Mouse (Mus musculus) adrenal gland, adult 8-10 months (tissue): ENCODE measurements around the gene Rad9a. TPM values are rescaled to one million over a fixed set of nuclear protein-coding genes. Genes with fewer than 3 reads are reported as not detected.
"Not testable (repeated sequence)": the region's sequence is repeated elsewhere in the genome, so short reads cannot be mapped to it uniquely, and the experiment has no call there.

Source experiments
- DNase-seq: peaks from one replicate; pipeline ENCODE4 v3.0.0; 2022
- total RNA-seq, 4 experiments: library from RNA; stranded (reverse); gene quantifications; 2 replicates each; pipeline ENCODE4 v1.2.4; 2022

Rad9a gene
- 10 to 100 TPM in 3 of 4 experiments, 1 to 10 TPM in 1; 8.7 to 14.3 (median 11.9) TPM for total RNA-seq

DNA sequence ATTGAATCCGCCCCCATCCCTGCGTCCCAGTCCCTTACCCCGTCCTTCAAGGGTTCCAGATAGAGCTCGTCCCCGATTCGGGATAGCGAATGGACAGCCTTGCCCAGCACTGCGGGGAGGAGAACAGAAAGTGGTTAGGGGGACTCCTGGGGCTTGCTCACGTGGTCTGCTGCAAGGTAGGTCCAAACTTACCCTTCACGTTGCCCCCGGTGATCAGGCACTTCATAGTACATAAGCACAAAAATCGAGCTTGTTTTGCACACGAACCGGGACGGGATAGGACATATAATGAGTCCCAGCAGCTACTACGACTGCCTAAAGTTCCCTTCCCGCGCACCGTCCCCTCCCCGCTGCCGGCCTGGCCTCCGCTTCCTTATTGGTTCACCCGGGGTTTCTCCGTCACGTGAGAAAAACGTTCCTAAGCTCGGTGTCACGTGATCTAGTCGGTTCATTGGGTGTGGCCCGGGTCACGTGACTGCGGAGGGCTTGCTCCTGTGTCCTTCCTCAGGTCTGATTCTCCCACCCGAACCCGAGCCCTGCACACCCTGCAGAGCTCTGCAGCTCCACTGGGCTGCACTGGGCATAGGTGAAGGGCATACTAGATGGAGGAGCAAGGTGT is at the start of gene Rad9a:
Rad9a (minus strand) TSS at position 372 of the 619 bp plus-strand sequence.
- DNase-seq, result peak; percentile 95

DNA sequence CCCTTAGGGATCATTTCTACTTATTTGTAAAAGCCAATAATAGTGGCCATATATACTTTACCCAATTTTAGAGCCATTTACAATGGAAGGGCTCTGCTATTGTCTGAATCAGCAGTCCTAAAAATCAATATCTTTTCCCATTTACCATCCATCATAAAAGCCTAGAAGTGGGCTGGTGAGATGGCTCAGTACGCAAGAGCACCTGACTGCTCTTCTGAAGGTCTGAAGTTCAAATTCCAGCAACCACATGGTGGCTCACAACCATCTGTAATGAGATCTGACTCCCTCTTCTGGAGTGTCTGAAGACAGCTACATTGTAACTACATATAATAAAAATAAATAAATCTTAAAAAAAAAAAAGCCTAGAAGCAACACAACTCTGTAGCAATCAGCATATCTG is 47.2 kb upstream of the Rad9a start:
- DNase-seq, result not testable (repeated sequence)

DNA sequence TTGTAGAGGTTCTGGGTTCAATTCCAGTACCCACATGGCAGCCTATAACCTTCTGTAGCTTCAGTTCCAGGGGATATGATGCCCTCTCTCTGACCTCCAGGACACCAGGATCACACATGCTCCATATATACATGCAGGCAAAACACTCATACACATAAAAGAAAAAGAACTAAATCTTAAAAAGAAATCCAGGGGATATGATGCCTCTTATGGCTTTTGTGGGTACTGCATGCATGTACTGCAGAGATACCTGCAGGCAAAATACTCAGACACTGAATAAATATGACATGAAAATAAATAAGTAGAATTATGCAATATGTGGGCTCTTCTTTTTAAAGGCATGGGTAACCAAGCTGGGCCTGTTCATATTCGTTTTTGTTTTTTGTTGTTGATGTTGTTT is 45.5 kb upstream of the Rad9a start:
- DNase-seq, result no peak

DNA sequence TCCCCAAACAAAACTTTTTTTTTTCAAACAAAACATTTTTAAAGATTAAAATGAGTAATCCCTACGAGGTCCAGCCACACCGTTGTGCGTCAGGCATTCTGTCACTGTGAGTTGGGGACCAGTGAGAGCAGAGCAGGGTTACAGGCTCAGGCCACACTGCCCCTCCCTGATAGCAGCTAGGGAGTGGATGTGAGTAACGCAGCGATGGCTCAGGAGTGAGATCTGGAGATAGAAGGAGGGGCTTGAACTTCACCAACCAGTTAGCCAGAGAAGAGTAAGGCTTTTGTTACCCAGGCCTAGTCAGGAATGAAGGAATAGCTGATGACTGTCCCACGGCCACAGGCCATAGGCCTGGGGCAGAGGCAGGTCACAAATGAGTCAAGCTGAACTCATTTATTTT is 43.3 kb upstream of the Rad9a start:
- DNase-seq, result no peak

DNA sequence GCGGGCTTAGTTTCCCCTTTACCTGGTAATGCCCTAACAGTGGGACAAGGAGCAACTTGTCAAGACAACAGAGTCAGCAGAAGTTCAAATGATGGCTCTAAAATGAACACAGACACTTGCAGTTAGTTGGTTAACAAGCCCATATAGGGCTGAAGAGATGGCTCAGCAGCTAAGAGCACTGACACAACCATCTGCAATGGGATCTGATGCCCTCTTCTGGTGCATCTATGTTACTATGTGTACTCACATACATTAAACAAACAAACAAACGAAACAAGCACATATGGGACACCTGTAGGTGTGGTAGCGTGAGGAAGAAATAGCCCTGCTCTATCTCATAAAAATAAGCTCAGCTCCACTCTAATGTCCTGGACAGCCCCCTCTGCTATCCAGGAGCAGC is 41.0 kb upstream of the Rad9a start:
- DNase-seq, result no peak

DNA sequence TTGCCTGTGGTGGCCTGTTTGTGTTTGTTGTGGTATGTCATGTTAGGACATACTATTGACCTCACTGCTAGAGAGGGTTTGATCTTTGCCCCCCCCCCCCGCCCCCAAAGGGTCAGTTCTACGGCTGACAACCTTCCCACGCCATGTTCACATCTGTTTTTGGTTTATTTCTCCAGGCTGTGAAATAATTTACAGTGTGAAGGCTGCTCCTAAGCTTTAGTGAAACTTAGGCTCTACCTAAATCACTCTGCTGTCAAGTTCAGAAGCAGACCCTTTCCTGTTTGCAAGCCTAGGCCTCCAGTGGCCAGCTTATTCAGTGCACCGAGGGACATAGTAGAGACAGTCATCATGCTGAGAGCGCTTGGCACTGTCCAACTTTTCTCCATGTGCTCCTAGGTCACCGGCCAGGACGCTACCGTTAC is 38.8 kb upstream of the Rad9a start:
- no peak for DNase-seq

DNA sequence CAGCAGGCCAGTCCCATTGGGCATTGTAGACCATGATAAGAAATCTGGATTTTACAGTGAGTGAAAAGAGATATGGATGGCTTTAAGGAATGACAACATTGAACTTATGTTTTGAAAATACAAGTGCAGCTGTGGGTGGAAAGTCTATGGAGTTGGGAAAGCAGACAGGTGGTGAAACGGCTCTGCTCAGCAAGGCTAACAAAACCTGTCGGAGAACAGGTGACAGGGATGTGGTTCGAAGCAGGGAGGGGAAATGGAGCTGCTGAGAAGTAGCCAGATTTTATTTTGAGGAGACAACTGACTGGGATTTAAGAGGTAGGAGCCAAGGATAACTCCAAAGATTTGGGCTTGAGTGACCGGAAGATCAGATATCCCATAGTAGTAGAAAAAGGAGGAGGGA is 33.1 kb upstream of the Rad9a start:
- no peak for DNase-seq

DNA sequence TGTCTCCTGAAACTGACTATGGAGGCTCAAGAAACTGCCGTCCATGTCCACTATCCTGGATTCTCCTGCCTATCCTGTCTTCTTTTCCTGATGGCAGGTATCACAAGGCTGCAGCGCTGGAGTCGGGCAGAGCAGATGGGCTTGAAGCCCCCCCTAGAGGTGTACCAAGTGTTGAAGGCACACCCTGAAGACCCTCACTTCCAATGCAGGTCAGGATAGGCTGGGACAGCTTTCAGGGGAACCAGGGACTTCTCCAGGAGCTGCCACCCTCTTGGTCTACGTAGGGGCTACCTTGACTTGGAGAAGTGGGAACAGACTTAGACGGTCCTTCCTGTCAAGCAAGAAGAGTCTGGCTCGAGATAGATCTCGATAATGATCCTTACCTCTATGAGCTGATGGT is 31.2 kb upstream of the Rad9a start:
- DNase-seq, result no peak

DNA sequence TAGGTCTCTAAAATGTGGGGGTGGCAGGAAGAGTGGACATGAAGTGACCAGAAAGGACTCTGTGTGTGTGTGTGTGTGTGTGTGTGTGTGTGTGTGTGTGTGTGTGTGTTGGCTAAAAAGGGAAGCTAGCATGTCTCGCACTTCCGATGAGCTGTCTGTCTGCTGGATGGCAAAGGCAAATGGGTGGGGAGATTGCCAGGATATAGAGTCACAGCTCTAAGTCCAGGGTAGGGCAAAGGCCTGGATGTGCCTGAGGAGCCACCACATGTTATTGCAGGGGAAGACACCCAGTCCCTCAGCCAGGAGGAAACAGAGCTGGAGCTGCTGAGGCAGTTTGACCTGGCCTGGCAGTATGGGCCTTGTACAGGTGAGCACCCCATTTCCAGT is 30.7 kb upstream of the Rad9a start:
- DNase-seq, result no peak

DNA sequence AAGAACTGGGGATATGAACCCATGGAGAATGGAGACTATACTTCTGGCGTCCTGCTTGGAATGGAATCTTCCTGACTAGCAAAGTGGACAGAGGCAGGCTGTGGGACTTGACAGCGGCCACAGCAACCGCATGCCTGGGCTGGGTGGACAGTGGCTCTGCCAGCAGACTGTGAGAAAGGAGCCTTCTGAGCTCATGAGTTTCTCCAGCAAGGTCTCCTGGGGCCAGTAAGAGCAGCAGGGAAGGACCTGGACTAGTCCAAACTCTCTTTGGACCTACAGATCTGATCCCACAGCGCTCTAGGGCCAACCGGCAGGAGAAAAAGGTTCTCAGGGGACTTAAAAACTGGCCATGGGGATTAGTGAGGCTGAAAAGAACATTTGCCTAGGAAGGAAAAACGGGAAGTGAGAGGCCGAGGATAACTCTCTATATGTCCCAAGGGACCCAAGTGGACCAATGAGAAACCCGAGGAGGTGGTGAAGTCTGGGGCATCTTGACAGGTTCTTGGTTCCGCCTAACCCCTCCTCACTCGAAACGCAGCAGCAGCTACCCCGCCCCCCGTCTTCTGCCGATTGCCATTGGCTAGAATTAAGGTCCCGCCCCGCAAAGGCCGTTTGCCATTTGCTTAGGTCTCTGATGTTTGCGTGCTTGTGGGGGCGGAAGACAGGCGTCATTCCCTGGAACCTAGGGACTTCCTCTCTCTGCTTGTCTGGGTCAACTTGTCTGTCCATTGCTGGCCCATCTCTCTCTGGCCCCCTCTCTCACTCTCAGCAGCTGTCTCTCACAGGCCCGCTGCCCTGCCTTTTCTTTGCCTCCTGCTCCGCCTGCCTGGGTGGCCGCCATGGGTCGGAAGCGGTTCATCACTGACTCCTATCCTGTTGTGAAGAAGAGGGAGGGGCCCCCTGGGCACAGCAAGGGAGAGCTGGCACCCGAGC is 30.1 kb upstream of the Rad9a start, which contains the start of gene Pold4:
Pold4 (plus strand) TSS at position 647 of the 933 bp plus-strand sequence.
- DNase-seq, result peak; percentile 97

DNA sequence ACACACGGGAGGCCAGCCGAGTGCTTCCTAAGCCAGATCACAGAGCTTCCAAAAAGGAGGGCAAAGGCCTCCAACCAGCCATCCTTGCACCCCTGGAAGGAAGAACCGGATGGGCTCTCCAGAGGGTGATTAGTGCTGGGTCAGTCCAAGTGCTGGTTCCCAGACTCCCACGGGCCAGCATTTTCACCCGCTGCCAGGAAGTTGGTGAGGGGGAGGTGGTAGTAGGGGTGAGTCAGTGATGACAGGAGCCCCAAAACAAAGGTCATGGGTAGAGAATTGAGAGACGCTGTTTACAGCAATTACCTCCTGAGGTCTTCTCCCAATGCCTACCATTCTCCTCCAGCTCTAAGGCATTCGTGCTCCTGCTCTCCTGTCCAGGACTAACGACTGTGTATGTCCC is 29.0 kb upstream of the Rad9a start:
- DNase-seq, result no peak

DNA sequence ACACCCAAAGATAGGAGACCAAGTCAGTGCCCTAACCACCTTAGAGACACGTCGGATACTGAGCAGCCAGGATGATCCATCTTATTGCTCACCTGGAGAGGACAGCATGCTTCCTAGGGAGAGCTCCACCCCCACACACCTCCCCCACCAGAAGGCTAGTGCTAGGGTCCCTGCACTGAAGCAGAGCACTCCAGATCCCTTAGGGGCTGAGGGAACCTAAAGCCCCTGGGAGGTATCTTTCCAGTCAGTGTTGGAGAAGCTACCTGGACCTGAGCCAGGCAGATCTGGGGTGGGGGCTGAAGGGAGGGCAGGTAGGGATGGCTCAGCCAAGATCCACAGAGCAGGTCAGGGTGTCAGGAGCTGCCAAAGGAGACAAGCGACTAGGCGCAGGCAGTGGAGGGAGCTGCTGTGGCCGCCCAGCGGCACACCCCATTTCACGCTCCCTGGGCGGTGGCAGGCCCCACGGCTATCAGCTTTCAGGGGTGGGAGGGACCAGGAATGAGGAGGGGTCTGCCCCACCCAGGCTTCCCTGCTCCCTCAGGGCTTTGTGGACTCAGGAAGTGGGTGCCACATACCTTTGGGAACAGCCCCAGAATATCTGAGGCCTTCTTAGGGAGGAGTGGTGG is 28.1 kb upstream of the Rad9a start:
- no peak for DNase-seq

DNA sequence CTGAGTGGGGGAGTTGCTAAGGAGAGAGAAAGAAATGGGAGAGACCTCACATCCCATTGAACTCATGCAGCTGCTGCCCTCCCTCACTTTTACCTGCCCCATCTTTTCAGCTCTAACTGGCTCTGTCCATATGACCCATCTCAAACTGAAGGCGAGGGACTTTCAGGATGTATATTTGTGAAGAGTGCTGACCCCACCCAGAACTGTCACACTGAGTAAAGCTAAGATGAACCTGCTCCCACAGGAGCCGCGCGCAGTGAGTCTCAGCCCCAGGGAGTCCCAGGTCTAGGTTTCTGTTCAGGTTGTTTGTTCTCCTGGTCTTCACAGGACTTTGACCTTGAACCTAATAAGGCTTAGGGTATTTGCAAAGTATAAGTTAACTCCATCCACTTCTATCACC is 27.4 kb upstream of the Rad9a start:
- DNase-seq, result no peak

DNA sequence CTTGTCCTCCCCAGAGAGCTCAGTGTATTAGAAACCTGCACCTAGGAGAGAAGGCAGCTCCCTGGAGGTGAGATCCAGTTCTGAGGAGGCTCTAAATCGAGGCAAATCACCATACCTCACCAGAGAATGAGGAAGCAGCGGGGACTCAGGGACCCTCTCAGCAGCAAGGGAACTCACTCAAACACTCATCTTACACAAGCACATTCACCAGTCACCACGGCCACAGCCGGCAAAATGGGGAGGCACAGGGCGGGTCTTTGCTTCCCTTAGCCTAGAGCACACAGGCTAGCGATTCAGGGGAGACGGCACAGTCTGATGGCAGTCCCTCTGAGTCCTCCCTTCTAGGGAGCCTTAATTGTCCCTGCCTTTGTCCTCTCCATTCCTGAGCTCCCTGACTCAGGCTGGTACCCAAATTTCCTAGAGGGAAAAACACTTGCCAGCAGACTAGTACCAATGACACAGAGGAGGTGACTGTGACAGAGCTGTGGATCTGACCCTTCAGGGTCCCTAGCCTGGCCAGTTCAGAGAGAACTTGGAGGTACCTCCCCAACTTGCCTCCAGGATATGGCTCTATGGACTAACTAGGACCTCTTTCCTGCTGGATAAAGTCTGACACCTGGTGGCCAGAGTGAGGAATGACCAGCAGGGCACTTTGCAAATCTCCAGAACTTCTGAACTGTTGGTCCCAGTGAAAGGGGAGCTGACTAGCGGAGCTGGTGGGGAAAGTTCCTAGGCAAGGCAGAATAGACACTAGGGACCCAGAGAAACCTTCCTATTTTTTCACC is 26.6 kb upstream of the Rad9a start:
- no peak for DNase-seq

DNA sequence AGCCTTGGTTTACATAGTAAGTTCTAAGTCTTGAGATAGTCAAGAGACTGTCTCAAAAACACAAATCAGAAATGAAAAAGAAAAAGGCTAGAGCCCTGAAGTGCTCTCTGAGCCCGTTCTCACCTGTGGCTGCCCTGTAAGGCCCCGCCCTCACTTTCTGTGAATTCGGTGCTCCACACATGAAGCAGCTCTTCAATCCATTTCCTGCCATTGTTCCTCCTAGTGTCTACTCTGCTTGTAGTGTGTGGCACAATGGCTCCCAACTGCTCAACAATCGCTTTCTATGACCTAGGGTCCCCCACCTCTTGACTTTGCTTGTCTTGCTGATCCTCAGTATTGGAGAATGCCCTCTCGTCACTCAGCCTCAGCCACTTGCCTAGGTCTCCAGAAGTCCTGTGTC is 26.0 kb upstream of the Rad9a start:
- DNase-seq, result no peak

DNA sequence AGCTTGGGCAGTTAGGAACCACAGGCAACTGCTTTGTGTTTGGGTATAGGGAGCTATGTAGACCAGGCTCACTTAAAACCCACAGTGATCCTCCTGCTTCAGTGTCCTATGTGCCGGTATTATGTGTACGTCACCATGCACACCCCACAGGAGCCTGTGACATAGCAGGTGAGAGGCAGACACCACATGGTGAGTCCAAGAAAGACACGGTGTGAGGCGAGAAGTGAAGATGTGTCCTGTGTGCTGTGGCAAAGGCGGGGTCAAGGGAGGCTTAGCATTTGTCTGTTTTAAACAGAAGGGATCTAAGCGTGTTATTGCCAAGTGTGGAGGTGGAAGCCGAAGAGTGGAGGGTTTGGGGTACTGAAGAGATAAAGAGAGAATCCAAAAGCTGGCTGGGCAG is 25.3 kb upstream of the Rad9a start:
- DNase-seq, result no peak

DNA sequence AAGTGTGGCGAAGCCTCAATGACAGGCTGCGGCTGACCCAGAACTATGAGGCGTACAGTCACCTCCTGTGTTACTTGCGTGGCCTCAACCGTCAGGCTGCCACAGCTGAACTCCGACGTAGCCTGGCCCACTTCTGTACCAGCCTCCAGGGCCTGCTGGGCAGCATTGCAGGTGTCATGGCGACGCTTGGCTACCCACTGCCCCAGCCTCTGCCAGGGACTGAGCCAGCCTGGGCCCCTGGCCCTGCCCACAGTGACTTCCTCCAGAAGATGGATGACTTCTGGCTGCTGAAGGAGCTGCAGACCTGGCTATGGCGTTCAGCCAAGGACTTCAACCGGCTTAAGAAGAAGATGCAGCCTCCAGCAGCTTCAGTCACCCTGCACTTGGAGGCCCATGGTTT is 20.7 kb upstream of the Rad9a start:
- DNase-seq, result no peak

DNA sequence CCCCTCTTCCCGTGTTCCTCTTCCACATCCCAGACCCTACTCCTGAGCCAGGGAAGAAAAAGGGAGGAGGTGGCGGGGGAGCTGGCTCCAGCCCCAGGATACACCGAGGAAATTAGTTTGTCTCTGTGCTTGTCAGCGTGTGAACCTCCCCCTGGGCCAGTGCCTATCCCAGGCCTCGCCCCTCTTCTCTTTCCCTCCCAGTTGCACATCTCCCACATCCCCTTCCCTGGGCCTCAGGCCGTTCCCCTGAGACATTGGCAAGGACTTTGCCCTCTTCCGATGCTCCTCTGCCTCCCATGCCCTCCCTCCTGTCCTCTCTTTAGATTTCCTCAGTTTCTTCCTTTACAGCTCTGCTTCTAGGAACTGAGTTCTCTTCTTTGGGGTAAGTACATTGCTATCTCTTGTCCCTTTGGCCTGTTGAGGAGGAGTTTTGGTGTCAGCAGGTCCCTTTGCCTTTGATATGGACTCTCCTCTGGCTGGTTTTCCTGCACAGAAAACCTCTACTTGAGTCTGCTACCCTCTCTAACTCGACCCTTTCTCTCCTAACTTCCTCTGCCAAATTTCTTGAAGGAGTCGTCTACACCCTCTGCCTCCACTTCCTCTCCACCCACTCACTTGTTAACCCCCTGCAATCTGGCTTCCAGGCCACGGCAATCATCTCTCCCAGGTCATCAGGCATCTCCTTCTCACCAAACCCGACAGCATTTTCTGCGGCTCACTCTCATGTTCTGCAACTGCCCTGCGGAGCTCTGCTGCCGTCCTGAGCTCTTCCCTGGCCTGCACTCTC is 19.7 kb upstream of the Rad9a start:
- DNase-seq, result no peak

DNA sequence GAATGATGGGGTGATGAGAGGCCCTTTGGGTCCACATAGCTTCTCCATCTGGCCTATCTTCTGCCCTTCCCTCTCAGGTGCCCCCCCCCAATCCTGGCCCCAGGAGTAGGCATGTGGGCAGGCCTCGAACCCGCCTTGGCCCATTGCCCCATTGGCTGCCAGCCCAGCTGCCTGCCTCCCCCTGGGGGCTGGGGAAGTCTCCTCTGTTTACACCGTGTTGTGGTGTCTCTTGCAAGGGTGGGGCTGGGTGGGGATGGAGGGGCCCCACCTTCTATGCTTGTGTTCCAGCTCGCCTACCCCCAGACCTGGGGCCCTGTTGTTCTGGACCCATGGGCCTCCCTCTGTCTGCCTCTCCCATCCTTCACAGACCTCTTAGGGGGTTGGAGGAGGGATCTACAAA is 19.0 kb upstream of the Rad9a start:
- DNase-seq, result no peak

DNA sequence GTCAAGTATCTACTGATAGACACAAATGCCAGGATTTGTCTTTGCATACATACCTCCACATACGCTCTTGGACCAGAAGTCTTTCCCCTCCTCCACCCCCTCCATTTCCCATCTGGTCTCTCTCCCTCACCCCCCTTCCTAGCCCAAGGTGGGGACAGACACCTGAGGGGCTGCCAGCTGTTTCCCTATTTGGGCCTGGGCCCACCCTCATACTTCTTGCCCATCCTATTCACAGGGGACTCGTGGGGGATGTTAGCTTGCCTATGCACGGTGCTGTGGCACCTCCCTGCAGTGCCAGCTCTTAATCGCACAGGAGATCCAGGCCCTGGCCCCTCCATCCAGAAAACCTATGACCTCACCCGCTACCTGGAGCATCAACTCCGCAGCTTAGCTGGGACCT is 18.5 kb upstream of the Rad9a start:
- no peak for DNase-seq

DNA sequence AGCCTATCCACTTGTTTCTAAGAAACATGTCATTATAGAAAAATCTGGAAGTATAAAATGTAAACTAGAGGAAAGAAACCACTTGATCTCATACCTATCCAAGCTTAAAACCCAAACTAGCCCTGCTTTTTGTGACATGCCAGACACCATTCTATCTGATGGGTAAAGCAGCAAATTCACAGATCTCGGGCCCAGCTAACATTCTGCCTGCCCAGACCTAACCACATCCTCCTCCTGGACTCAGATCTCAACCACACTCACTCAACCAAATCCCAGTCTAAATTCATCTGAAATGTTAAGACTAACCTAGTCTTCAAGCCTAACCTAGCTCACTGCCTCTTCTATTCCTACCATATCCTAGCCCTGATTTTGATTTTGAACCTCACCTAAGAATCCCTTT is 17.3 kb upstream of the Rad9a start:
- DNase-seq, result no peak

DNA sequence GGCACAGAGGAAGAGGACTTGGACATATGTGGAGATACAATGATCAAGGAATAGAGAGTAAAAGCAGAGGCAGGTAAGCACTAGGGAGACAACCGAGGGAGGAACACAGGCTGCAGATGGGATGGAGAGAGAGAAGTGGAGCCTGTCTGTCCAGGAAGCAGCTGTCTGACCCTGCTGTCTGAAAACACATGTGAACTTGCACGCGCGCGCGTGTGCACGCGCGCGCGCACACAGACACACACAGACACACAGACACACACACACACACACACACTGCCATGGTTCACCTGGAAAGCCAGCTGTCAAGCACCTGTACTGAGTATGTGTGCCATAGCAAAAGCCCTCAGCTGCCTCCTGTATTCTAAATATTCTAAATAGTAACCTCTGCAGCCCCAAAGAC is 16.8 kb upstream of the Rad9a start:
- DNase-seq, result no peak
